Mouse (Mus musculus) limb, embryonic 14.5 days (tissue): ENCODE measurements around the gene Haus8. TPM values are rescaled to one million over a fixed set of nuclear protein-coding genes. Genes with fewer than 3 reads are reported as not detected.
A peak's percentile ranks its signal among the peaks of the same experiment; 100 is the strongest.
"Not testable (repeated sequence)": the region's sequence is repeated elsewhere in the genome, so short reads cannot be mapped to it uniquely, and the experiment has no call there.

Experiments used
- ATAC-seq: fragments of 200-750 bp; cut with Nextera tagmentation; 2 replicates; pipeline ENCODE4 v1.8.0; 2017; ENCODE audit warnings: low read depth, moderate number of reproducible peaks, moderate TSS enrichment; ENCODE audit not compliant: low FRiP score
- DNase-seq: peaks from one replicate; pipeline ENCODE4 v3.0.0-alpha.2; 2015; ENCODE audit warnings: low spot score
- H3K27ac ChIP-seq: fragments of 300-500 bp; sonication (generic); replicated peaks from 2 replicates; pipeline ENCODE4 v1.5.1; 2014; ENCODE audit warnings: low read depth, mild to moderate bottlenecking, low read length, moderate library complexity, mixed read lengths
- H3K27me3 ChIP-seq: fragments of 300-500 bp; sonication (generic); 2 replicates; pipeline ENCODE4 v1.6.1; 2014; ENCODE audit warnings: low read length, mixed read lengths; ENCODE audit not compliant: control insufficient read depth, insufficient read depth
- H3K36me3 ChIP-seq: fragments of 300-500 bp; sonication (generic); 2 replicates; pipeline ENCODE4 v1.6.1; 2014; ENCODE audit warnings: mild to moderate bottlenecking, low read length, moderate library complexity, mixed read lengths; ENCODE audit not compliant: control insufficient read depth, insufficient read depth
- H3K4me1 ChIP-seq: fragments of 300-500 bp; sonication (generic); 2 replicates; pipeline ENCODE4 v1.6.1; 2014; ENCODE audit warnings: antibody characterized with exemption, low read length, mixed read lengths; ENCODE audit not compliant: control insufficient read depth, insufficient read depth
- H3K4me2 ChIP-seq: fragments of 300-500 bp; sonication (generic); replicated peaks from 2 replicates; pipeline ENCODE4 v1.6.1; 2014; ENCODE audit warnings: low read depth, mild to moderate bottlenecking, low read length, moderate library complexity; ENCODE audit not compliant: severe bottlenecking
- H3K4me3 ChIP-seq: fragments of 300-500 bp; sonication (generic); replicated peaks from 2 replicates; pipeline ENCODE4 v1.5.1; 2014; ENCODE audit warnings: low read length
- H3K9ac ChIP-seq: fragments of 300-500 bp; sonication (generic); 2 replicates; pipeline ENCODE4 v1.6.1; 2014; ENCODE audit warnings: mild to moderate bottlenecking, low read depth, low read length, moderate library complexity; ENCODE audit not compliant: severe bottlenecking
- H3K9me3 ChIP-seq: fragments of 300-500 bp; sonication (generic); 2 replicates; pipeline ENCODE4 v1.6.1; 2016; ENCODE audit warnings: low read length; ENCODE audit not compliant: control insufficient read depth
- POLR2A ChIP-seq: fragments of 200-500 bp; IDR thresholded peaks from 2 replicates; pipeline ENCODE4 v1.8.0; 2012; ENCODE audit warnings: inconsistent platforms, mild to moderate bottlenecking, moderate library complexity, borderline replicate concordance; ENCODE audit not compliant: insufficient read depth, insufficient read length; ENCODE audit errors: extremely low read depth
- WGBS: fragments of 180-500 bp; shearing (Covaris S2); extraction: QIAGEN DNeasy Blood & Tissue Kit; methylation state at CpG from one replicate; pipeline ENCODE4 v1.1.7; 2014; 5-methylcytosine and 5-hydroxymethylcytosine counted together
- polyA plus RNA-seq, 2 experiments: library from polyadenylated mRNA; depleted of rRNA in 1 of 2; stranded (reverse) in 1 of 2; unstranded in 1 of 2; fragments of >200 nt; fragmentation: Nextera tagmentation in 1 of 2; extraction: Ambion mirVana in 1 of 2; gene quantifications; 2 replicates each; pipeline versions ENCODE4 v1.2.1 to v1.2.3; 2012 to 2014

Gene Haus8
- polyA plus RNA-seq, 2 experiments, result 30.8 to 41.9 TPM

- 85% methylated on average over 2 of the region's 2 CpGs for WGBS
- Histone ChIP-seq H3K27ac (no peak overlapping the region), H3K27me3 (no peaks in the 10 kb centered on the region), H3K9ac (no peak overlapping the region), H3K4me3 (no peak overlapping the region), H3K4me2 (no peak overlapping the region), H3K36me3 (no peaks in the 10 kb centered on the region; the same call in 1 of the 2 replicates), H3K9me3 (no peaks in the 10 kb centered on the region), H3K4me1 (no peaks in the 10 kb centered on the region)
- TF ChIP-seq POLR2A, result no peak
- ATAC-seq (no peak), DNase-seq (no peak)
These were observed 30.0 kb downstream of the Haus8 start for GRCm38 (mm10) chr8:71242757-71243156.

DNA sequence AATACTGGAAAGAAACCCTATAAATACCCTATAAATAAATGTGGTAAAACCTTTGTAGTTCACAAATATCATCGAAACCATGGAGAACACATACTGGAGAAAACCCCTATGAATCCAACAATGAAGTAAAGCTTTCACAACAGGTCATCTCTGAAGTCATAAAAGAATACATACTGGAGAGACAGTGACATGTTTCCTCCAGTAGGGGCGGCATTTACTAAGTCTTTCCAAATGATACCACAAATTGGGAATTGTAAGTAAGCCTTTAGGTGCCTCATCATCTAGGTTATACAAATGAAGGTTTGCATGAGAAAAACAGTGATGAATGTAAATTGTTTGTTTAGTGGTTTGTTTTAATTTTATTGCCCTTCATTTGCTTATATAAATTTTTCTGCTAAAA lies 48.2 kb downstream of the Haus8 start:
- H3K4me1 ChIP-seq, result no peaks in the 10 kb centered on the region
- DNase-seq (no peak), ATAC-seq (no peak)
- no peak overlapping the region for H3K27ac ChIP-seq
- WGBS, result 41% methylated on average over 2 of the region's 2 CpGs
- no peak overlapping the region for H3K9ac ChIP-seq
- H3K36me3 ChIP-seq, result no peaks in the 10 kb centered on the region
- no peaks in the 10 kb centered on the region for H3K27me3 ChIP-seq
- H3K4me2 ChIP-seq, result no peak overlapping the region
- TF ChIP-seq POLR2A, result no peak
- no peak overlapping the region for H3K4me3 ChIP-seq
- H3K9me3 ChIP-seq, result no peaks in the 10 kb centered on the region

- not testable (repeated sequence) for H3K27ac ChIP-seq, H3K36me3 ChIP-seq, H3K4me1 ChIP-seq, H3K27me3 ChIP-seq, H3K9me3 ChIP-seq, DNase-seq, ATAC-seq, H3K4me2 ChIP-seq, H3K9ac ChIP-seq, H3K4me3 ChIP-seq
- WGBS, result 90% methylated on average over 2 of the region's 5 CpGs
These were observed 58.5 kb downstream of the Haus8 start for GRCm38 (mm10) chr8:71214266-71214665.

DNA sequence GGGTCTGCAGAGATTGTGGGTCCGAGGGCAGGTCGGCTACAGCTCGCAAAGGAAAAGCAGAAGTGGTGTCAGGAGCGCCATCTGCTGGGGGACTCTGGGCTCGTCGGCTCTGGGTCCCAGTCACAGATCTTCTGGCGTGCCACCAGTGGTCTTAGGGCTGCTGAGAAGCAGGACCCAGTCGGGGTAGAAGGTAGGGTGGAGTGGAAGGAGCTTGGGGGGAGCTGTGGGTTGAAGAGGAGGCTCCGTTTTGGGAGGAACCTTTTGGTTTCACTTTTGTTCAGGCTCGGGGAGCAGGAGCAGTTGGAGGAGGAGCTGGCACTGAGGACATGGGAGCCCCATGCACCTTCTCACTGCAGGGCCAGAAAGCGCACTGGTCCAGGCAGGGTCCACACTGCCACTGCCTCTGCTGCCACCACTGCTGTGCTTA lies 67.2 kb downstream of the Haus8 start:
- H3K9ac ChIP-seq, DNase-seq, H3K4me3 ChIP-seq, H3K4me2 ChIP-seq, H3K36me3 ChIP-seq, H3K4me1 ChIP-seq, H3K27me3 ChIP-seq, H3K27ac ChIP-seq, H3K9me3 ChIP-seq: not testable (repeated sequence)
- 8% methylated on average over 3 of the region's 11 CpGs for WGBS
- peak; percentile 41; the same call in 1 of the 2 replicates for ATAC-seq

Other genes with a start within 250 kb of the Haus8 start
- gene Myo9b, start 220 bp downstream of the Haus8 start, polyA plus RNA-seq (2012; rRNA removed), result 46.1 and 57.2 TPM in 2 replicates
- 28.7 and 29.4 TPM in 2 replicates for gene Myo9b, start 220 bp downstream of the Haus8 start, polyA plus RNA-seq (2014; fragmentation: Nextera tagmentation; extraction: Ambion mirVana)
- 158 and 189 TPM in 2 replicates for gene Use1, start 93.9 kb upstream of the Haus8 start, polyA plus RNA-seq (2012; rRNA removed)
- gene Use1, start 93.9 kb upstream of the Haus8 start, polyA plus RNA-seq (2014; fragmentation: Nextera tagmentation; extraction: Ambion mirVana), result 114 and 128 TPM in 2 replicates
- 4.2 and 4.6 TPM in 2 replicates for gene Ocel1, start 98.4 kb upstream of the Haus8 start, polyA plus RNA-seq (2012; rRNA removed)
- 3.8 and 4.3 TPM in 2 replicates for gene Ocel1, start 98.4 kb upstream of the Haus8 start, polyA plus RNA-seq (2014; fragmentation: Nextera tagmentation; extraction: Ambion mirVana)
- 80.8 and 113 TPM in 2 replicates for gene Nr2f6, start 109.0 kb upstream of the Haus8 start, polyA plus RNA-seq (2012; rRNA removed)
- 63.1 and 66.9 TPM in 2 replicates for gene Nr2f6, start 109.0 kb upstream of the Haus8 start, polyA plus RNA-seq (2014; fragmentation: Nextera tagmentation; extraction: Ambion mirVana)
- gene Ushbp1, start 122.9 kb upstream of the Haus8 start, polyA plus RNA-seq (2012; rRNA removed), result 15.7 and 16.7 TPM in 2 replicates
- gene Ushbp1, start 122.9 kb upstream of the Haus8 start, polyA plus RNA-seq (2014; fragmentation: Nextera tagmentation; extraction: Ambion mirVana), result 7.6 and 9.1 TPM in 2 replicates
- gene Babam1, start 123.9 kb upstream of the Haus8 start, polyA plus RNA-seq (2012; rRNA removed), result 117 and 122 TPM in 2 replicates
- gene Babam1, start 123.9 kb upstream of the Haus8 start, polyA plus RNA-seq (2014; fragmentation: Nextera tagmentation; extraction: Ambion mirVana), result 87.7 and 88.6 TPM in 2 replicates
- 60.7 and 70.5 TPM in 2 replicates for gene Ankle1, start 133.1 kb upstream of the Haus8 start, polyA plus RNA-seq (2012; rRNA removed)
- gene Ankle1, start 133.1 kb upstream of the Haus8 start, polyA plus RNA-seq (2014; fragmentation: Nextera tagmentation; extraction: Ambion mirVana), result 17.0 and 21.8 TPM in 2 replicates
- gene Abhd8, start 190.7 kb upstream of the Haus8 start, polyA plus RNA-seq (2012; rRNA removed), result 72.6 and 88.1 TPM in 2 replicates
- 48.6 and 57.1 TPM in 2 replicates for gene Abhd8, start 190.7 kb upstream of the Haus8 start, polyA plus RNA-seq (2014; fragmentation: Nextera tagmentation; extraction: Ambion mirVana)
- gene Mrpl34, start 192.0 kb upstream of the Haus8 start, polyA plus RNA-seq (2012; rRNA removed), result 62.3 and 70.6 TPM in 2 replicates
- 121 and 130 TPM in 2 replicates for gene Mrpl34, start 192.0 kb upstream of the Haus8 start, polyA plus RNA-seq (2014; fragmentation: Nextera tagmentation; extraction: Ambion mirVana)
- 101 and 127 TPM in 2 replicates for gene Dda1, start 196.3 kb upstream of the Haus8 start, polyA plus RNA-seq (2012; rRNA removed)
- 94.6 and 99.6 TPM in 2 replicates for gene Dda1, start 196.3 kb upstream of the Haus8 start, polyA plus RNA-seq (2014; fragmentation: Nextera tagmentation; extraction: Ambion mirVana)
- gene Ano8, start 213.0 kb upstream of the Haus8 start, polyA plus RNA-seq (2012; rRNA removed), result 37.2 and 43.3 TPM in 2 replicates
- 1.8 and 3.0 TPM in 2 replicates for gene Ano8, start 213.0 kb upstream of the Haus8 start, polyA plus RNA-seq (2014; fragmentation: Nextera tagmentation; extraction: Ambion mirVana)
- gene Gtpbp3, start 215.2 kb upstream of the Haus8 start, polyA plus RNA-seq (2012; rRNA removed), result 41.6 and 59.5 TPM in 2 replicates
- 5.9 and 6.8 TPM in 2 replicates for gene Gtpbp3, start 215.2 kb upstream of the Haus8 start, polyA plus RNA-seq (2014; fragmentation: Nextera tagmentation; extraction: Ambion mirVana)
- 59.8 and 77.7 TPM in 2 replicates for gene Plvap, start 238.8 kb upstream of the Haus8 start, polyA plus RNA-seq (2012; rRNA removed)
- 53.2 and 57.2 TPM in 2 replicates for gene Plvap, start 238.8 kb upstream of the Haus8 start, polyA plus RNA-seq (2014; fragmentation: Nextera tagmentation; extraction: Ambion mirVana)